Mouse (Mus musculus): Measurements from ENCODE around the gene Nrd1. TPM values are rescaled to one million over a fixed set of nuclear protein-coding genes. Genes with fewer than 3 reads are reported as not detected.

The Nrd1 gene
- polyA plus RNA-seq, 1 experiment from 2014 or later: 45.6 TPM

DNA sequence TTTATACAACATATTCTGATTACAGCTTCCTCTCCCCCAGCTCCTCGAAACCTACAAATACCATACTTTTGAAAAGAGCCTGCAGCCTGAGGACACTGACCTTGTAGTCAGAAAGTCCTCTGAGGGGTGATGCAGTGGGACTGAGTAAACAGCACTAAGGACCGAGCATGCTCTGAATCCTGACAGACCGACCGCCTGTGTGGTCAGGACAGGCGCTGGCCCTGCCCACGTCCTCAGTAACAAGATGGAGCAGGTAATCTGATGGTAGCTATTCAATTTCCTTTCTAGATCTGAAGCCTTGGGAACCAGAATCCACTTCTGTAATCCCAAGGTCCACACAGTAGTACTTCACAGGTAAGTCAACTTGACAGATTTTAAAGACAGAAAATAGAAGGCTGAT lies 108.6 kb downstream of the Nrd1 start:
- H3K36me3 ChIP-seq (ENCODE audit: control insufficient read depth, insufficient read depth, low read length): no peaks in the 10 kb centered on the region
- no peak overlapping the region for H3K9ac ChIP-seq (ENCODE audit: low read length)
- H3K4me1 ChIP-seq (ENCODE audit: control insufficient read depth, insufficient read depth, low read length): no peaks in the 10 kb centered on the region
- H3K4me3 ChIP-seq (ENCODE audit: low read depth, low read length): no peak overlapping the region
- H3K4me2 ChIP-seq (ENCODE audit: low read length): no peak overlapping the region
- DNase-seq (ENCODE audit: low spot score) (no peak), ATAC-seq (no peak)
- H3K27ac ChIP-seq (ENCODE audit: low read depth, low read length): no peak overlapping the region
- H3K27me3 ChIP-seq (replicated peaks; ENCODE audit: control insufficient read depth, insufficient read depth, low read length): no peaks in the 10 kb centered on the region
- H3K9me3 ChIP-seq (replicated peaks; ENCODE audit: control insufficient read depth, low read length): no peaks in the 10 kb centered on the region
- 81% methylated on average over 6 of the region's 6 CpGs for WGBS

GRCm38 (mm10) chr4:109109686-109110085 lies 109.2 kb downstream of the Nrd1 start:
- no peak for DNase-seq (ENCODE audit: low spot score)
- Histone ChIP-seq H3K27me3 (replicated peaks; ENCODE audit: control insufficient read depth, insufficient read depth, low read length) (no peaks in the 10 kb centered on the region), H3K36me3 (ENCODE audit: control insufficient read depth, insufficient read depth, low read length) (no peaks in the 10 kb centered on the region), H3K4me1 (ENCODE audit: control insufficient read depth, insufficient read depth, low read length) (no peaks in the 10 kb centered on the region), H3K4me2 (ENCODE audit: low read length) (no peak overlapping the region), H3K4me3 (ENCODE audit: low read depth, low read length) (no peak overlapping the region), H3K9ac (ENCODE audit: low read length) (no peak overlapping the region), H3K27ac (ENCODE audit: low read depth, low read length) (no peak overlapping the region), H3K9me3 (replicated peaks; ENCODE audit: control insufficient read depth, low read length) (no peaks in the 10 kb centered on the region)
- no peak for ATAC-seq
- WGBS: 91% methylated on average over 10 of the region's 10 CpGs

- Histone ChIP-seq H3K27me3 (replicated peaks; ENCODE audit: control insufficient read depth, insufficient read depth, low read length) (no peaks in the 10 kb centered on the region), H3K9ac (ENCODE audit: low read length) (no peak overlapping the region), H3K4me3 (ENCODE audit: low read depth, low read length) (no peak overlapping the region), H3K9me3 (replicated peaks; ENCODE audit: control insufficient read depth, low read length) (no peaks in the 10 kb centered on the region), H3K27ac (ENCODE audit: low read depth, low read length) (no peak overlapping the region), H3K4me2 (ENCODE audit: low read length) (no peak overlapping the region), H3K4me1 (ENCODE audit: control insufficient read depth, insufficient read depth, low read length) (no peaks in the 10 kb centered on the region), H3K36me3 (ENCODE audit: control insufficient read depth, insufficient read depth, low read length) (no peaks in the 10 kb centered on the region)
- 83% methylated on average over 2 of the region's 2 CpGs for WGBS
- ATAC-seq: no peak
- DNase-seq (ENCODE audit: low spot score): no peak
Observed at GRCm38 (mm10) chr4:109110978-109111377, 110.5 kb downstream of the Nrd1 start.

MicroRNAs within 50 kb of the gene (microRNA counts, 519-probe panel; counts per million panel counts)
- microRNA mmu-miR-761: not detected

Small RNA genes within 50 kb of the gene (microRNA-seq; reads per million reads assigned to microRNA genes)
- not detected for gene Mir761

Other genes with a start within 250 kb of the Nrd1 start
- 4.9 and 6.8 TPM in 2 replicates for gene Zfyve9, start 219.9 kb upstream of the Nrd1 start, polyA plus RNA-seq (2014; fragmentation: Nextera tagmentation; extraction: Ambion mirVana)
- gene Btf3l4, start 167.0 kb upstream of the Nrd1 start, polyA plus RNA-seq (2014; fragmentation: Nextera tagmentation; extraction: Ambion mirVana): 257 and 287 TPM in 2 replicates
- 92.3 and 94.3 TPM in 2 replicates for gene Txndc12, start 166.1 kb upstream of the Nrd1 start, polyA plus RNA-seq (2014; fragmentation: Nextera tagmentation; extraction: Ambion mirVana)
- 32.6 and 35.4 TPM in 2 replicates for gene Kti12, start 152.9 kb upstream of the Nrd1 start, polyA plus RNA-seq (2014; fragmentation: Nextera tagmentation; extraction: Ambion mirVana)
- 0.86 and 2.3 TPM in 2 replicates for gene A730015C16Rik, start 152.0 kb upstream of the Nrd1 start, polyA plus RNA-seq (2014; fragmentation: Nextera tagmentation; extraction: Ambion mirVana)
- gene Rab3b, start 121.6 kb upstream of the Nrd1 start, polyA plus RNA-seq (2014; fragmentation: Nextera tagmentation; extraction: Ambion mirVana): 79.7 and 87.4 TPM in 2 replicates
- gene Osbpl9, start 201.6 kb downstream of the Nrd1 start, polyA plus RNA-seq (2014; fragmentation: Nextera tagmentation; extraction: Ambion mirVana): 75.3 and 88.2 TPM in 2 replicates
- 0.59 and 0.66 TPM in 2 replicates for gene Calr4, start 233.8 kb downstream of the Nrd1 start, polyA plus RNA-seq (2014; fragmentation: Nextera tagmentation; extraction: Ambion mirVana)

Measured in forebrain, embryonic 14.5 days (tissue).